Mouse (Mus musculus): ENCODE measurements at regions not wholly inside any gene's neighbourhood (a gene's known extent, or its start where the extent isn't known, plus 50 kb on each side); places are given as distances from the start of the nearest gene placed in this dataset.

DNA sequence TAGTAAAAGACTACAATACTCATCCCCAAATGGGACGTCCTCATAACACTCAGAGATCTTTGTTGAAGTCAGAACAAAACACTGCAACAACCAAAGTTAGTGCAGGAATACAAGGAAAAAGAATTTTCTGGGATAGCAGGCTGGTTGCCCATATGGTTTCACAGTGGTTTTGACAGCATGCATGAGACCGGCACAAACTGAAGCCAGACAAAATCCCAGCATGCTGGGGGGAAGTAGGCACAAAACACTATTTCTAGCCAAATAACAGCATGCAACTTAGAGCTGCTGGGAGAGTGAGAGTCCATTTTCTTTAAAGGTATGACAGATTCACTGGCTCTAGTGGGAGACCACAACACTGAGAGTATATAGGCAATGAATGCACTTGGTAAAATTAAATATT is 619.1 kb upstream of the Manea start:
- no peak for DNase-seq

DNA sequence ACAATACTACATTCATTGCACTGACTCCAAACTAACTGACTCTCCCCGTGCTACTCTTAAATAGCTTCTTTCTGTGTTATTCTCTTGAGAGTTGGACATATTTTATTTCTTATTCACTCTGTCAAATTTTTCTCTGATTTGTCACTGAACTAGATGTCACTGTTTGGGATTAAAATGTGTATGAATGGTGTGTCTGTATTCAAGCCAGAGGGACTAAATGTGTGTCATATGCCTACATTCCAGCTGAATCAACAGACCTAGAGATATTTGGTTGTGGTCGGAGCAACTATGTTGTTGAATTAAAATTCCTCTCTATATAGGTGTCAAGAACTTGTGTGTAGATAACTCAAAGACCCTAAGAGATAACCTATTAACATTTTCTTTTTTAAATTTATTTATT is 618.2 kb upstream of the Manea start:
- no peak for DNase-seq

DNA sequence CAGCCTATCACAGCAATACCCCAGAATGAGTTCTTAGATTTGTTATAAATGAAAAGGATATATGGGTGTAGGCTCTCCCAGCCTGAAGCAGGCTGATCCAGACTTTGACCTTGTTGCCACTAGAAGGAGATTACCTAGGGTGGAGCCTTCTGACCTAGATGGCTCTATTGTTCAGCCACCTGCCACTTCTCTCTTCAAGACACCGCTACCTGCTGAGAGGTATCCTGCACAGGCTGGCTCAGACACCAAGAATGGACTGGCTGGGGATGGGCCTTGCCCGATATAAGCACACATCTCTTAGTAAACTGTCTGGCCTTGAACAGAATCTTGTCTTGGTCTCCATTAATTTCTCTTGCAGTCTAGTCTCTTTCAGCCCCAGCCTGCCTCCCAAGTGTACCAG is 597.9 kb upstream of the Manea start:
- DNase-seq = no peak

DNA sequence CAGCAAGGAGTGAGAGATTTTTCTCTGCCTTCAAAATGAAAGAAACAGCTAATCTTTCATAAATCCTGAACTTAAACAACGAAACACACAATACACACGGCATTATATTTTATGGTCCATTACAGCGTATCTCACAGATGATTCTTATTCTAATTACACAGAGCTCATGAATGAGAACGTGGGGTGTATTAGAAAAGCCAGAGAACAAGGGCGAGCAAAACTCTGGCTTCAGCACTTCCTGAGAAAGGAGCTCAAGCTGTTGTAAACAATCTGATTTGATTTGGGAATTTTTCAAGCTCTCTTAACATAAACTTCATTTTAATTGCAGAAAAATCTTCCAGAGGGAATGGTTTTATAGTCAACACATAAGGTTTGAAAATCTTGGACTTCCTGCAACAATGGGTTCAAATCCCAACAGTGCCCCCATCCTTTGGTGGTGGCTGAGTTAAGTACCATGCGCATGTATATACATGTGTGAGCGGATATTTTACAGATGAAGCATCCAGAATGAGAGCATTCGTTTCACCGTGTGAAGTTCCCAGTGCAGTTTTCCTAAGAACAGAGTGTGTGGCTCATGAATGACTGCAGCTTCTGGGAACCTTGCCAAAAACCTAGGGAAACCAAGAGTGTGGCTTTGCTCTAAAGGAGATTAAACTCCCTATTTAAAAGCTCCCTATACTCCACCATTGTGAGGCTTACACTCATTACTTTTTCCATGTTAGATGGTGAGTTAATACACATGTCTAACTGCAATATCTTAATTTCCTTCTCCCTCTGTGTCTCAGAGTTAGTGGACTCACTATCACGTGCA is 587.5 kb upstream of the Manea start:
- peak; percentile 6 for DNase-seq

DNA sequence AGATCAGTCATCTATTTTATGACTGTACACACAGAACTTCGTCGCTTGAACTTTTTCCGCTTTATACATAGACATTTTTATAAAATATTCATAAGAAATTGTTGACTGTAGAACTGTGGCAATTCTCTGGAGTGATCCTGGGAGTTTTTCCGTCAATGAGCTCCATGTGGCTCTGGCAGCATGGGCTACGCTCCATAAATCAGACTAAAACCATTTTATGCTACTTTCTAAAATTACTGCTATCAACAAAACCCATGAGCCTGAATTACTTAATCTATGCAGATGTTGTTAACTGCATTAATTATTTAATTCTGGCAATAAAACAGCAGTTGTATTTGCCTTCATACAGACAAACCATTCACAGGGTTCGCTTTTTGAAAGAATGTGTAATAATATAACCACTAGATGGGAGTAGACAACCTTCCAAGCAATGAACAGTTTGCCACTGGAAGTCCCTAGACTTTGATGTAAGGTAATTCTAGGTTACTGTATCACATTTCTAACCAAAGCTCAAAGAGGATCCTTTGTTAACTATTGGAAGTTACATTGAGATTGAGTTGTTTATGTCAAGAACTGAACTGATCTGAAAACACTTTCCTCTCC is 583.3 kb upstream of the Manea start:
- no peak for DNase-seq

DNA sequence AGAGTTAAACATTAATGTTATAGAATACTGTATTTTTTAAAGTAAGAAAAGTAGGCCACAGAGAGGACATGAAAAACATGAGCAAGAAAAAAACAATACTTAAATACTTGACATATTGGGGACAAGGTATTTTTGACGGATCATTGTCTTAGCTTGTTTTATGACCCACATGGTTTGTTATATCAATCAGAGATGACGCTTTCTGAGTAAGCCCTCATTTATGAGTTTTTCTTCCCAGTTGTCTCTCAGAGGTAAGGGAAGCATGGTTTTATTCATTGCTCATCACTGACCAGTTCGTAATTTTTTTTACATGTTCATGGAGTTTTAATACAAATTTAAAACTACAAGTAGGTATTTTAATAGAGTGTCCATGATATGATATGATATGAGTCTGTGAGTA is 579.4 kb upstream of the Manea start:
- DNase-seq = no peak

DNA sequence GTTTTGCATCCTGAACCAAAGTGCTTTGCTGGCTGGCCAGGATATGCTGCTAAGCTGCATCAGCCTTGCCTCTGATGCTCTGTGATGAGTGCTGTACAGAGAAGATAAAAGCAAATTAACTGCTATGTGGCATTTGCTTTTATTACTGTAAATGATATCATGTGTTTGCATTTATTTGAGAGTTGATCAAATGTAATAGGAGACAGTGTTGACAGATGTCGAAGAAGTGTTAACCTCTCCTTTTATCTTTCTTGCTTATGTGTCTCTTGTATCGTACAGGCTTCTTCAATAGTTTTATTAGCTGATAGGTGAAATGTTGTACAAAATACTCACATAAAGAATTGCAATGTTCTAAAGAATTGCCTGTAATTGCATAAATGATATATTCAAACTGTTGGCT is 541.8 kb upstream of the Manea start:
- no peak for DNase-seq

DNA sequence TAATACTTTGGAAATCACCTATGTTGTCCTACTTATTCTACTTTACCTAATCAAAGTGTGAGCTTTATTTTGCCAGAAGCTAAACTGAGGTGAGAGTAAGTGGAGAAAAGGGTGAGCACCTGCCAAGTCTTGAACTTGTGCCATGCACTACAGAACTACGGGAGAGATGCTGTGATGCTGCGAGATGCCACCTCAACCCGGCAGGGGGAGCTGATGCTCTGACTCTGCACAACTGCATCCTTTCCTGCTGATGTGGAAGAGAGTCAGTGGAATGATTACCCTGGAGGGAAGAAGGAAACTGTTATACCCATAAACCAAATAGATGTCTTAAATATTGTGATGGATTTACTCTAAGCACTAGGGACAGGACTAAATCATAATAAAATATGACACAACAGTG is 532.3 kb upstream of the Manea start:
- DNase-seq = no peak

DNA sequence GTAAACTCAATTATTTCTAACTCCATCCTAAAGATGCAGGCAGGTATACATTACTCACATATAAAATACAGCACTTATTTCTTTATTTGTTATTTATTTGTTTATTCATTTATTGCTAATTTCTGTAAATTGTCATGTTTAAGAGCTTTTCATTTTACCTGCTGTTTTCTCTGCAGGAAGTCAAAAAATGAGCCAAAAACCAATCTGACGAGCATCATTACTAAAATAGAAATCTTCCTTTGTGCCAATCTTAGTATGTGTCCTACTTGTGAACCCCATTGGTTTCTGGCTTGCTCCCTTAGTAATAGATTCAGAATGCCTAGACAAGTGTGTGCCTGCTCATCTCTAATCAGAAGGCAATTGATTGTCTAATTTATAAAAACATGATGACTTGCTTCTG is 495.1 kb upstream of the Manea start:
- DNase-seq = no peak

GRCm38 (mm10) chr4:26800831-26801230 is 454.1 kb upstream of the Manea start:
- no peak for DNase-seq

- no peak for DNase-seq
These were observed 446.6 kb upstream of the Manea start for GRCm38 (mm10) chr4:26793181-26793824.

GRCm38 (mm10) chr4:26767896-26768295 is 421.2 kb upstream of the Manea start:
- DNase-seq = no peak

DNA sequence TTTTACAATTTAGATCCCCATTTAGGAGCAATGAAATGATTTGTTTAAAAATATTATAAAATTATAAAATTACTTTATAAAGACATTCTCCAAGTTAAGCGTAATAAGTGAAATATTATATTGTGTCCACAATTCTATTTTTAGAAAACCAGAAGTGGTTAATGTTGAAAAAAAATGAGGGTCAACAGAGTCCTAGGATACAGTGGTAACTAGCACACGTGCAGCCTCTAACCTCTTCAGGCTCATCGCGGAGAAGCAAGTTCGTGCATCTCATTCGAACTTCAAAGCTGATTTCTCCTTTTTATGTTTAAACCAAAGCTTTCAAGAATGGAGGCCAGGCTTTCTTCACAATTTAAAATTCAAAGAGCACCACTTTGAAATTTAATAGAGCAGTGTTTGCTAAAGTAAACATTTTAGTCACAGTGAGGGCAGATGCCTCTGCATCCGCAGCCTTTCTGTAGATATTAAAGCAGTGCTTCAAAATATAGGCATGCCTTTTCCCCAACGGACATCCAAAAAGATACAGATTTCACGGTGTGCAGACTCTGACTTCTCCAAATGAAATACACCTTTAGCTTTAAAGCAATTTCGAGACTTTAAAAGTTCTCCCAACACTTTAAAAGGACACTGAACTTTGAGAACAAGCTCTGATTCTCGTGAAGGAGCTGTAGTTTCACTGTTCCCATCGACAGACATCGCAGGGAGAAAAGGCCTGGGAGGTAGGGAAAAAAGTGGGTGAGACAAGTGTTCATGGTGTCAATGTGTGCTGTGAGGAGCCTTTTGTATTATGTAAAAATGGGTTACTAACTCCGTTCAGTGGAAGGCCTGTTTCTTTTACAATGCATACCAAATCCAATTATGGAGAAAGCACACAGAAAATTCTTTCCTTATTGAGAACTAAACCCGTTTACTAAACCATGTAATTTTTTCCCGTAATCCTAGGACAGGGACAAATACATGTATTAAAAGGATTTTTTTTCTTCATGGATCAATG is 419.8 kb upstream of the Manea start:
- no peak for DNase-seq

- no peak for DNase-seq
These were observed 394.1 kb upstream of the Manea start for GRCm38 (mm10) chr4:26740815-26741214.

DNA sequence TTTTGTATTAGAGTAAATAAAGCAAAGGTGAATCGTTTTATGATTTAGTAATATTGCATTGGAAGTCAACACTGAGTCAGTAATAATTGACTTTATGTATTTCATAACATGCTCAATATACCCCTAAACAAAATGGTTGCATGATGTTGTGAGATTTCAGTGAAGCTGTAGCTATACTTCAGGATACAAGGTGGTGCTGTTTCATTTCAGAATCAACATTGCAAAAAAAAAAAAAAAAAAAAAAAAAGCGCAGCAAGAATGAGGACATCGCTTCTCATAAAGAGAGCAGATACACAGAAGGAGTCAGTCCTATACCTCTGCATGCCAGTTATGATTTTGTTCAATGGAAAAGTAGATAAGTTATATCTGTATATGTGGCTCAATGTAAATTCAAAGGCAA is 389.7 kb upstream of the Manea start:
- no peak for DNase-seq

DNA sequence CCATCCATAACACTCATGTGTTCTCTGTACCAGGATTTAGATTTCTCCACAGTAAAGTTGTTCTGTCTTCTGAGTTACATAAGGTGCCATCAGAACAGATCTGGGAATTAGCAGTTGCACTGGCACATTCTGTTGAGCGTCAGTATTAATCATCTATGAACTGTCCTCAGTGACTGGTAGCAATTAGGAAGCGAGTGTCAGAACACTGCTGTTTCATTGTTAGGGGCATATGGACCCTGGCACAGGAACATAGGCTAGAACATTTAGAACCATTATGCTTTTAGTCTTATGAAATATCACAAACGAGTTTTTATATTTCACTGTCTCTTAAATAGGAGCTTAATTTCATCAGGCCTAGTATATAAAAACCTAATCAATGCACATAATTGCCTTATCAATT is 367.7 kb upstream of the Manea start:
- no peak for DNase-seq

- no peak for DNase-seq
These were observed 363.3 kb upstream of the Manea start for GRCm38 (mm10) chr4:26709964-26710363.

DNA sequence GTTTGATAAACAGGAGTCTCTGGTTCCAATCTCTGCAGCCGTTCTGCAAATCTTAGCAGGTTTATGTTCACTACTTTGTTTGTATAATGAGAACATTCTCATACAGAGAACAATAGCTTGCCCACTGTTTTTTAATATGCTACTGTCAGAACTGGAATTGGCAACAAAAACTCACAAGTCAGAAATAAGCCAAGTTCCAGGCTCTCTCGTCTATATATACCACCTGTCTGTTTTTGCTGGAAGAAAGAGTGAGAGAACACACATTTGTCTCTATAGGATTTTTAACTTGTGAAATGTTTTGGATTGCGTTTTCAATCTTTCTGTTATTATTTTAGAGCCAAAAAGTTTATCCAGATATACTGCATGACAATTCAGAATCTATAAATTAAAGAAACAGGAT is 349.3 kb upstream of the Manea start:
- DNase-seq = no peak
